Mouse (Mus musculus) stomach, embryonic 16.5 days (tissue): ENCODE data around the gene Klhl42. TPM values are rescaled to one million over a fixed set of nuclear protein-coding genes. Genes with fewer than 3 reads are reported as not detected.

Experiments
- ATAC-seq: fragments of 200-750 bp; cut with Nextera tagmentation; 2 replicates; pipeline ENCODE4 v1.8.0; 2017; ENCODE audit warnings: moderate number of reproducible peaks, moderate TSS enrichment; ENCODE audit not compliant: insufficient read depth, low FRiP score
- H3K27ac ChIP-seq: fragments of 300-500 bp; sonication (generic); 2 replicates; pipeline ENCODE4 v1.5.1; 2014; ENCODE audit warnings: low read length
- H3K27me3 ChIP-seq: fragments of 300-500 bp; sonication (generic); 2 replicates; pipeline ENCODE4 v1.6.1; 2014; ENCODE audit warnings: low read length, control low read depth, mixed read lengths; ENCODE audit not compliant: control insufficient read depth, insufficient read depth
- H3K36me3 ChIP-seq: fragments of 300-500 bp; sonication (generic); 2 replicates; pipeline ENCODE4 v1.6.1; 2014; ENCODE audit warnings: low read length; ENCODE audit not compliant: control insufficient read depth, insufficient read depth
- H3K4me1 ChIP-seq: fragments of 300-500 bp; sonication (generic); 2 replicates; pipeline ENCODE4 v1.6.1; 2014; ENCODE audit warnings: low read length, control low read depth, mixed read lengths; ENCODE audit not compliant: control insufficient read depth, insufficient read depth
- H3K4me2 ChIP-seq: fragments of 300-500 bp; sonication (generic); 2 replicates; pipeline ENCODE4 v1.6.1; 2014; ENCODE audit warnings: low read depth, low read length, mixed read lengths
- H3K4me3 ChIP-seq: fragments of 300-500 bp; sonication (generic); replicated peaks from 2 replicates; pipeline ENCODE4 v1.5.1; 2014; ENCODE audit warnings: mild to moderate bottlenecking, low read length
- H3K9ac ChIP-seq: fragments of 300-500 bp; sonication (generic); 2 replicates; pipeline ENCODE4 v1.6.1; 2014; ENCODE audit warnings: low read length
- H3K9me3 ChIP-seq: fragments of 300-500 bp; sonication (generic); replicated peaks from 2 replicates; pipeline ENCODE4 v1.6.1; 2016; ENCODE audit warnings: low read length, control low read depth; ENCODE audit not compliant: control insufficient read depth
- WGBS: fragments of 180-500 bp; shearing (Covaris S2); extraction: QIAGEN DNeasy Blood & Tissue Kit; methylation state at CpG from one replicate; pipeline ENCODE4 v1.1.7; 2014; 5-methylcytosine and 5-hydroxymethylcytosine counted together
- polyA plus RNA-seq: library from polyadenylated mRNA; unstranded; fragments of >200 nt; fragmentation: Nextera tagmentation; extraction: Ambion mirVana; gene quantifications from 2 replicates; pipeline ENCODE4 v1.2.1, GENCODE M21; 2015

Klhl42 gene
- polyA plus RNA-seq, 1 experiment from 2014 or later = 7.9 TPM

DNA sequence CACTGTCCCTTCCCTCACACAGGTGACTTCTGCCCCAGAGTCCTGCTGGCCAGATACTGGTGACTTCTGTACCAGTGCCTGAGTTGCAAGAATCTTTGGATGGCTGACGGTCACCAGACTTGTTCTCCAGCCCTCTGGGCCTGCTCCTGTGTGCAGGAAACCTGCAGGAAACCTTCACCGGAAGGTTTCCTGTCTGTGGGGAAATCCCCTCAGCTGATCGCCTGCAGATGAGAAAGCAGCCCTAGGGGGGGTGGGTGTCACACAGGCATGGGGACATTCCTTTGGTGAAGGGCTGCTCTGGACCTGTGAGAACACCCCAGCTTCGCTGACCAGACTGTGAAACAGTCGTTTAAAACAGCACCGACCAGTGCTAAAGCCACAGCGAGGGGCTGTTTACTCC, 63.9 kb downstream of the Klhl42 start:
- WGBS = 59% methylated on average over 7 of the region's 7 CpGs
- Histone ChIP-seq H3K27me3 (no peaks in the 10 kb centered on the region), H3K9me3 (no peaks in the 10 kb centered on the region), H3K4me1 (no peaks in the 10 kb centered on the region), H3K9ac (no peak overlapping the region), H3K4me2 (no peak overlapping the region), H3K36me3 (no peaks in the 10 kb centered on the region), H3K27ac (no peak overlapping the region), H3K4me3 (no peak overlapping the region)
- ATAC-seq = no peak

DNA sequence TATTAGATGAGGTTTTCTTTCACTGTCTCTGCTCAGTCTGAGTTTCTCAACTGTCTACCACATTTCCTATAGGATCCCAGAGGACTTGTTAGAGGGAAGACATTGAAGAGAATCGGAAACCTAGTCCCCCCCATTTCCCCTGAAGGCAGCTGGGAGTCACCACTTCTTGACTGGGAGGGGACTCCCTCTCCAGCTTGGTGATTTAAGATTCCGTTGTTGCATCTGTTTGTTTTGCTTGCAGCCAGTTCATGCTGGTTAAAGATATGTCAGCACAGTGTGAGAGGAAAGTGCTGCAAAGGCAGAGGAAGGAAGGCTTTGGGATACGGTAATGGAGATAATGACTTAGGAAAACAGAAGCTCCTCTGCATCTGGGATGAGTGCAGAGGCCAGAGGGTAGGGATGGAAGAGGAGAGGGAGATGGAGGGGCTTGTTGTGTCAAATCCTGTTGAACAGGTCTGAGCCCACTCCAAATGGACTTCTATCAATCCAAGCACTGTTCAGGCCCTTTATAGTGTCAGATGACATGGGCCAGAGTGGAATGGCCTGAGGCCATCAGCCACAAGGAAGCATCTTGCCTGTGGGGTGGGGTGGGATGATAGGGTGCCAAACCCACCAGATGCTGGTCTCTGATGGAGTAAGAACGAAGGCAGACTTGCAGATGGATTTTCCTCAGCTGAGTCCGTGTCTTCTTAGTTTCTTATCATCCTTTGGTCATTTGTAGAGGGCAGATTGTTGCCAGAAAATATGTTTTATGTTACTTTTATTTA, 70.8 kb downstream of the Klhl42 start:
- ATAC-seq = no peak
- Histone ChIP-seq H3K4me2 (no peak overlapping the region), H3K9me3 (0 out of 2 replicates have a peak, but pooled peaks cover 2% of the 10 kb centered on the region), H3K36me3 (no peaks in the 10 kb centered on the region), H3K4me1 (no peaks in the 10 kb centered on the region), H3K4me3 (no peak overlapping the region), H3K27me3 (no peaks in the 10 kb centered on the region), H3K9ac (no peak overlapping the region), H3K27ac (no peak overlapping the region)
- WGBS = 38% methylated on average over 5 of the region's 5 CpGs

Other genes with a start within 250 kb of the Klhl42 start
- not detected in 2 replicates for gene Smco2, start 241.3 kb upstream of the Klhl42 start, polyA plus RNA-seq
- gene Ppfibp1, start 202.9 kb upstream of the Klhl42 start, polyA plus RNA-seq = 51.4 and 53.4 TPM in 2 replicates
- gene 1700034J05Rik, start 137.0 kb upstream of the Klhl42 start, polyA plus RNA-seq = 0.14 and 0.21 TPM in 2 replicates
- gene Rep15, start 58.8 kb upstream of the Klhl42 start, polyA plus RNA-seq = 3.6 and 5.6 TPM in 2 replicates
- 106 and 121 TPM in 2 replicates for gene Mrps35, start 48.6 kb upstream of the Klhl42 start, polyA plus RNA-seq
- gene Mansc4, start 4.3 kb upstream of the Klhl42 start, polyA plus RNA-seq = 2.6 and 4.1 TPM in 2 replicates
- gene Pthlh, start 172.8 kb downstream of the Klhl42 start, polyA plus RNA-seq = 3.6 and 3.9 TPM in 2 replicates